ENCODE assay signal across 26 mouse cellular contexts in genomic region chr2:100785392-100785791, GRCm38 (mm10).
"Had no signal": no experiment of that assay in that cellular context is flagged by ENCODE, and none has a peak within 500 bp of the region (broad histone marks: within the 10 kb centered on the region; RNA-seq: fewer than 3 reads in every experiment).

No protein-coding gene starts in this region.

- ATAC-seq: inflammation-experienced regulatory T-cells, adult 6 months; intestine, embryonic 15.5 days; intestine, postnatal 0 days had no signal

- H3K4me3 ChIP-seq: heart, embryonic 10.5 days; heart, embryonic 12.5 days; hindbrain, embryonic 10.5 days; hindbrain, embryonic 13.5 days; hindbrain, embryonic 15.5 days; intestine, embryonic 15.5 days; layer of hippocampus, adult 2 months; left cerebral cortex, adult 2 months; limb, embryonic 10.5 days; limb, embryonic 12.5 days; liver, embryonic 13.5 days; liver, embryonic 15.5 days had no signal

- H3K9ac ChIP-seq: heart, embryonic 12.5 days; hindbrain, embryonic 13.5 days; hindbrain, embryonic 15.5 days; intestine, embryonic 15.5 days; limb, embryonic 12.5 days; liver, embryonic 13.5 days; liver, embryonic 15.5 days had no signal

- H3K9me3 ChIP-seq: heart, embryonic 10.5 days; heart, embryonic 12.5 days; hindbrain, embryonic 10.5 days; hindbrain, embryonic 13.5 days; hindbrain, embryonic 15.5 days; intestine, embryonic 15.5 days; limb, embryonic 10.5 days; limb, embryonic 12.5 days; liver, embryonic 13.5 days; liver, embryonic 15.5 days had no signal

- H3K27ac ChIP-seq: heart, embryonic 10.5 days; hindbrain, embryonic 10.5 days; hindbrain, embryonic 13.5 days; hindbrain, embryonic 15.5 days; intestine, embryonic 15.5 days; layer of hippocampus, adult 2 months; left cerebral cortex, adult 2 months; limb, embryonic 10.5 days; limb, embryonic 12.5 days; liver, embryonic 13.5 days; liver, embryonic 15.5 days had no signal

- H3K4me1 ChIP-seq: heart, embryonic 10.5 days; heart, embryonic 12.5 days; hindbrain, embryonic 10.5 days; hindbrain, embryonic 13.5 days; hindbrain, embryonic 15.5 days; intestine, embryonic 15.5 days; limb, embryonic 10.5 days; limb, embryonic 12.5 days; liver, embryonic 13.5 days; liver, embryonic 15.5 days had no signal

- H3K36me3 ChIP-seq: heart, embryonic 10.5 days; heart, embryonic 12.5 days; hindbrain, embryonic 10.5 days; hindbrain, embryonic 13.5 days; hindbrain, embryonic 15.5 days; intestine, embryonic 15.5 days; limb, embryonic 10.5 days; limb, embryonic 12.5 days; liver, embryonic 13.5 days; liver, embryonic 15.5 days had no signal

- H3K27me3 ChIP-seq: heart, embryonic 12.5 days; hindbrain, embryonic 13.5 days; hindbrain, embryonic 15.5 days; intestine, embryonic 15.5 days; limb, embryonic 12.5 days; liver, embryonic 13.5 days; liver, embryonic 15.5 days had no signal

- H3K4me2 ChIP-seq: heart, embryonic 12.5 days; hindbrain, embryonic 13.5 days; hindbrain, embryonic 15.5 days; intestine, embryonic 15.5 days; limb, embryonic 12.5 days; liver, embryonic 11.5 days; liver, embryonic 13.5 days; liver, embryonic 15.5 days had no signal

- DNase-seq: gastrocnemius, postnatal 14 days; gastrocnemius, postnatal 36 days; heart, adult 11 months; heart, postnatal 10 days; heart, postnatal 4 days; kidney, adult 18-20 months; kidney, adult 8-10 months; kidney, postnatal 10 days; kidney, postnatal 25 days; kidney, postnatal 4 days; liver; liver, embryonic 13.5 days had no signal
